Mouse (Mus musculus): Measurements from ENCODE around the gene Hydin. TPM values are rescaled to one million over a fixed set of nuclear protein-coding genes. Genes with fewer than 3 reads are reported as not detected.

Hydin gene
- total and polyA plus RNA-seq, 3 experiments, result 9.5 to 17.3 (median 9.8) TPM

GRCm38 (mm10) chr8:110643177-110643576, 376.4 kb downstream of the Hydin start:
- in situ Hi-C loops (cut with MboI; ENCODE audit: low pct_ligation_motif_present, low pct_unique_long_range_greater_than_20kb, low sequenced_read_pairs) (loop anchor here (25.0 kb wide), 2 partner anchors 194 to 444 kb away; partner anchors contain the start of genes Clec18a, Cog4, Pdpr and Sf3b3), dilution Hi-C loops (cut with MboI; ENCODE audit: extremely low pct_ligation_motif_present, extremely low pct_unique_long_range_greater_than_20kb, low sequenced_read_pairs) (no loop called here)
- peaks cover 46 to 80% of the 10 kb centered on the region in 2 experiments for H3K36me3 ChIP-seq (replicated peaks in 1 of 2; ENCODE audit: control insufficient read depth in 1 of 2, insufficient read depth in 1 of 2, low read length in 1 of 2)
- no peak overlapping the region for H3K4me2 ChIP-seq (ENCODE audit: insufficient read depth, low read depth, poor library complexity, severe bottlenecking)
- H3K27ac ChIP-seq (ENCODE audit: insufficient read depth, low read depth), result no peak overlapping the region; the same call in 1 of the 2 replicates
- H3K9ac ChIP-seq (ENCODE audit: insufficient read depth, low read depth), result no peak overlapping the region
- H3K79me2 ChIP-seq (replicated peaks; ENCODE audit: control insufficient read depth, extremely low read depth, insufficient read depth, poor library complexity, severe bottlenecking), result no peaks in the 10 kb centered on the region; the same call in 1 of the 2 replicates
- TF ChIP-seq POLR2A (IDR thresholded peaks at IDR 0.05; ENCODE audit: low read depth, low read length) (no peak), UBTF (IDR thresholded peaks at IDR 0.05; ENCODE audit: low read depth, low read length) (no peak), MYC (IDR thresholded peaks at IDR 0.05; ENCODE audit: low read depth, low read length) (no peak), CTCF (conservative IDR thresholded peaks at IDR 0.05 in 1 of 2, IDR thresholded peaks at IDR 0.05 in 1 of 2; ENCODE audit: low read depth in 2 of 2, low read length in 2 of 2) (no peak), NELFE (IDR thresholded peaks at IDR 0.05; ENCODE audit: low read depth, low read length) (no peak), PAX5 (IDR thresholded peaks at IDR 0.05; ENCODE audit: low read length) (no peak), JUND (conservative IDR thresholded peaks at IDR 0.05; ENCODE audit: low read depth, low read length) (no peak), HCFC1 (IDR thresholded peaks at IDR 0.05; ENCODE audit: low read depth, low read length) (no peak), SMC3 (IDR thresholded peaks at IDR 0.05; ENCODE audit: low read depth, low read length) (no peak), ZNF384 (IDR thresholded peaks at IDR 0.05; ENCODE audit: low read depth, low read length) (no peak), RAD21 (IDR thresholded peaks at IDR 0.05; ENCODE audit: low read depth, low read length) (no peak), POLR2AphosphoS2 (IDR thresholded peaks at IDR 0.05; ENCODE audit: low read depth, low read length) (no peak), TCF12 (IDR thresholded peaks at IDR 0.05; ENCODE audit: low read depth, low read length) (no peak), MAX (IDR thresholded peaks at IDR 0.05; ENCODE audit: low read length) (no peak), CHD1 (IDR thresholded peaks at IDR 0.05; ENCODE audit: low read depth, low read length) (no peak), BHLHE40 (IDR thresholded peaks at IDR 0.05; ENCODE audit: low read depth, low read length) (no peak), NRF1 (IDR thresholded peaks at IDR 0.05; ENCODE audit: low read depth, low read length) (no peak), MAFK (IDR thresholded peaks at IDR 0.05; ENCODE audit: insufficient replicate concordance, low read length) (no peak), MAZ (IDR thresholded peaks at IDR 0.05; ENCODE audit: low read depth, low read length) (no peak), GABPA (IDR thresholded peaks at IDR 0.05; ENCODE audit: insufficient replicate concordance, low read depth, low read length) (no peak)
- DNase-seq (ENCODE audit: extremely low read depth), result no peak
- H3K4me1 ChIP-seq (ENCODE audit: control insufficient read depth in 1 of 2, insufficient read depth in 2 of 2), result 0 out of 4 replicates have a peak, but pooled peaks cover 0 to 4% of the 10 kb centered on the region in 2 experiments
- H3K4me3 ChIP-seq (replicated peaks in 1 of 3; ENCODE audit: low read depth in 2 of 3, low read length in 2 of 3, poor library complexity in 1 of 3), result no peak overlapping the region
- no peaks in the 10 kb centered on the region for H3K9me3 ChIP-seq (replicated peaks; ENCODE audit: low read length)
- H3K27me3 ChIP-seq (replicated peaks), result no peaks in the 10 kb centered on the region

- H3K79me2 ChIP-seq (replicated peaks; ENCODE audit: control insufficient read depth, extremely low read depth, insufficient read depth, poor library complexity, severe bottlenecking), result no peaks in the 10 kb centered on the region; the same call in 1 of the 2 replicates
- H3K9me3 ChIP-seq (replicated peaks; ENCODE audit: low read length), result no peaks in the 10 kb centered on the region
- in situ Hi-C loops (cut with MboI; ENCODE audit: low pct_ligation_motif_present, low pct_unique_long_range_greater_than_20kb, low sequenced_read_pairs), result loop anchor here (25.0 kb wide), 2 partner anchors 193 to 443 kb away; partner anchors contain the start of genes Clec18a, Cog4, Pdpr and Sf3b3
- H3K4me3 ChIP-seq (replicated peaks in 1 of 3; ENCODE audit: low read depth in 2 of 3, low read length in 2 of 3, poor library complexity in 1 of 3), result no peak overlapping the region
- no peak overlapping the region for H3K4me2 ChIP-seq (ENCODE audit: insufficient read depth, low read depth, poor library complexity, severe bottlenecking)
- H3K27ac ChIP-seq (ENCODE audit: insufficient read depth, low read depth), result no peak overlapping the region
- 0 out of 4 replicates have a peak, but pooled peaks cover 0 to 4% of the 10 kb centered on the region in 2 experiments for H3K4me1 ChIP-seq (ENCODE audit: control insufficient read depth in 1 of 2, insufficient read depth in 2 of 2)
- no peaks in the 10 kb centered on the region for H3K27me3 ChIP-seq (replicated peaks)
- dilution Hi-C loops (cut with MboI; ENCODE audit: extremely low pct_ligation_motif_present, extremely low pct_unique_long_range_greater_than_20kb, low sequenced_read_pairs), result no loop called here
- peaks cover 46 to 78% of the 10 kb centered on the region in 2 experiments for H3K36me3 ChIP-seq (replicated peaks in 1 of 2; ENCODE audit: control insufficient read depth in 1 of 2, insufficient read depth in 1 of 2, low read length in 1 of 2)
- no peak overlapping the region for H3K9ac ChIP-seq (ENCODE audit: insufficient read depth, low read depth)
- no peak for TF ChIP-seq JUN (IDR thresholded peaks at IDR 0.05; ENCODE audit: insufficient read depth, low read depth, low read length)
- DNase-seq (ENCODE audit: extremely low read depth), result no peak
These were observed 377.6 kb downstream of the Hydin start for GRCm38 (mm10) chr8:110644422-110644821.

All from CH12.LX (cell line).